Mouse (Mus musculus): Measurements from ENCODE around the gene Rnase13.

GRCm38 (mm10) chr14:51942236-51942635 is 19.7 kb upstream of the Rnase13 start:
- TF ChIP-seq CTCF (IDR thresholded peaks at IDR 0.05; ENCODE audit: control insufficient read depth, insufficient read depth, insufficient read length), result no peak
- no peak for TF ChIP-seq MAX (IDR thresholded peaks at IDR 0.05)
- no peak for TF ChIP-seq CEBPB (IDR thresholded peaks at IDR 0.05; ENCODE audit: low read depth)

All from C2C12 (cell line).